Mouse (Mus musculus) limb, embryonic 12.5 days (tissue): ENCODE measurements at regions not wholly inside any gene's neighbourhood (a gene's known extent, or its start where the extent isn't known, plus 50 kb on each side); places are given as distances from the start of the nearest gene placed in this dataset.

ENCODE experiments used
- ATAC-seq: fragments of 200-750 bp; cut with Nextera tagmentation; 2 replicates; pipeline ENCODE4 v1.8.0; 2017; ENCODE audit warnings: low read depth, moderate TSS enrichment; ENCODE audit not compliant: insufficient number of reproducible peaks, insufficient read depth, low FRiP score, low TSS enrichment
- H3K27ac ChIP-seq: fragments of 300-500 bp; sonication (generic); 2 replicates; pipeline ENCODE4 v1.5.1; 2016; ENCODE audit warnings: mild to moderate bottlenecking, moderate library complexity
- H3K27me3 ChIP-seq: fragments of 300-500 bp; sonication (generic); 2 replicates; pipeline ENCODE4 v1.6.1; 2016; ENCODE audit warnings: mild to moderate bottlenecking, moderate library complexity
- H3K36me3 ChIP-seq: fragments of 300-500 bp; sonication (generic); 2 replicates; pipeline ENCODE4 v1.6.1; 2016; ENCODE audit warnings: mild to moderate bottlenecking, moderate library complexity
- H3K4me1 ChIP-seq: fragments of 300-500 bp; sonication (generic); replicated peaks from 2 replicates; pipeline ENCODE4 v1.6.1; 2016
- H3K4me2 ChIP-seq: fragments of 300-500 bp; sonication (generic); 2 replicates; pipeline ENCODE4 v1.6.1; 2016; ENCODE audit warnings: mild to moderate bottlenecking, moderate library complexity
- H3K4me3 ChIP-seq: fragments of 300-500 bp; sonication (generic); replicated peaks from 2 replicates; pipeline ENCODE4 v1.5.1; 2016; ENCODE audit warnings: mild to moderate bottlenecking
- H3K9ac ChIP-seq: fragments of 300-500 bp; sonication (generic); replicated peaks from 2 replicates; pipeline ENCODE4 v1.6.1; 2016; ENCODE audit warnings: mild to moderate bottlenecking, moderate library complexity
- H3K9me3 ChIP-seq: fragments of 300-500 bp; sonication (generic); 2 replicates; pipeline ENCODE4 v1.6.1; 2016; ENCODE audit warnings: mild to moderate bottlenecking, moderate library complexity
- whole genome bisulfite sequencing: fragments of 180-500 bp; shearing (Covaris S2); methylation state at CpG from one replicate; pipeline ENCODE4 v1.1.7; 2016; 5-methylcytosine and 5-hydroxymethylcytosine counted together

DNA sequence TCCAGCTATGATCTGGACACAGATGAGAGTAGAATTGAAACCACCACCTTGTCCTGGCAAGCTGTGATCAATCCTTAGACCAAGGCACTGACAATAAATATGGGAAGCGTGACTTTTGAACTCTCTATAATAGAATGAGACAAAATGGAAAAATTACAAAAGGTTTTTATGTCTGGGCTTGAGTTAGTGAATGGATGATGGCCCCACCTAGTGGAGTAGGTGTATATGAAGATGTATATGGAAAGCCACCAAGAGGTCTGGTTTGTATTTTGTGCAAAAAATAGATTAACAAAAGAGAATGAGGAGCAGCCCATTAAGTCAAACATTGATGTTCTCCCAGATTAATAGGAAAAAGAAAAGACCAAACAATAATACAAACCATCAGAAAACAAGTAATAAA, 172.5 kb downstream of the Tacr3 start:
- Histone ChIP-seq H3K4me3 (no peak overlapping the region), H3K4me2 (no peak overlapping the region), H3K36me3 (no peaks in the 10 kb centered on the region), H3K9ac (no peak overlapping the region), H3K4me1 (no peaks in the 10 kb centered on the region), H3K27me3 (no peaks in the 10 kb centered on the region), H3K27ac (no peak overlapping the region), H3K9me3 (no peaks in the 10 kb centered on the region)
- 83% methylated on average over 1 of the region's 1 CpGs for WGBS
- no peak for ATAC-seq

DNA sequence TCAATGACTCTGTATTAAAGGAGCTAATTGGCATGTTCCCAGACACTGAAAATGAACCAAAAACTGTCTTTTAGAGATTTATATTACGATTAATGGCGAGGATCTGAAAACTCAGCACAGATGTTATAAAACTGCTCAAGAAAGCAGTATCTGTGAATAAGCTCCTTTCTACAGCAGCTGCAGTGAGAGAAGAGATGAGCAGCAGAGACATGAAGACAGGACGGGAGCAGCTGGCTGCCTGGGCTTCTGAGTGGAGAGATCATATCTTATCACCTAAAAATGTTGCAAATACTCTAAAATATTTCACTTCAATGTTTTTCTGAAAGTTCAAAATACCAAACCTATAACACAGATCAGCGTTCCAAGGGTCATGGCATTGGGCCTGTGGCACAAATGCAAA, 187.0 kb downstream of the Tacr3 start:
- H3K9ac ChIP-seq = no peak overlapping the region
- no peak overlapping the region for H3K4me2 ChIP-seq
- no peak overlapping the region for H3K4me3 ChIP-seq
- H3K4me1 ChIP-seq = no peaks in the 10 kb centered on the region
- 86% methylated on average over 4 of the region's 4 CpGs for WGBS
- H3K36me3 ChIP-seq = no peaks in the 10 kb centered on the region
- ATAC-seq = no peak
- H3K9me3 ChIP-seq = no peaks in the 10 kb centered on the region
- no peak overlapping the region for H3K27ac ChIP-seq
- no peaks in the 10 kb centered on the region for H3K27me3 ChIP-seq

DNA sequence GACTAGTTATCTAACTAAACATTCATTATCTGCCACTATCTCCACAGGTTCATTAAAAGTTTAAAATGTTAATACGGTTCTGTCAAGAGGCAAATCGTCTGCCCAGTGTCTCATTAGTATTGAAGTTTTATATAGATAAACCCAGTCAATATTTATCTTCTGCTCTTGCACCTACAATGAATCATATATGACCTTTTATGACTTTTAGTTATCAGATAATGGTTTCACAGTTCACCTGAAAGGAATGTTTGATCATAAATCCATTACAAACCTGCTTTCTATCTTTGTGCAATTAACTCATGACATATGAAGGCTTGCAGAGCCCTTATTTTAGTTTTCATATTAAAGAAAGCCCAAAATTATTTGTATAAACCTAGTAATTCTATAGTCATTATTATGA, 188.0 kb upstream of the Cenpe start:
- H3K4me3 ChIP-seq = no peak overlapping the region
- H3K4me2 ChIP-seq = no peak overlapping the region
- no peak overlapping the region for H3K27ac ChIP-seq
- H3K9me3 ChIP-seq = no peaks in the 10 kb centered on the region
- WGBS = 81% methylated on average over 2 of the region's 2 CpGs
- no peak for ATAC-seq
- no peaks in the 10 kb centered on the region for H3K4me1 ChIP-seq
- H3K36me3 ChIP-seq = no peaks in the 10 kb centered on the region
- H3K27me3 ChIP-seq = no peaks in the 10 kb centered on the region
- no peak overlapping the region for H3K9ac ChIP-seq

DNA sequence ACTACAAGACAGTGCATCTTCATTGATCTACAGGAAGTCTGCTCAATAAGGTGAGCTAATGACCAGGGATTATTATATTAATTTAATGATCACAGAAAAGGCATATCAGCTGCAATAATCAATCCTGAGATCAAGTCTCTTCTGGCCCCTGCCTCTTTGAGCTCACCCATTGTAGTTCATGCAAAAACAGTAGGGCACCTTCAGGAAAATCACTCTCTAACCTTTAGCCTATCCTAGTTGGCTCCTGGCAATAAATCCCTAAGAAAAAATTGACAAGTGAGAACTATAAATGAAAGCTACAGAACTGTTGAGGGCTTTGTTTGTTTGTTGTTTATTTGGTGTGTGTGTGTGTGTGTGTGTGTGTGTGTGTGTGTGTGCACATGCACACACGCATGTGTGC, 187.5 kb upstream of the Cenpe start:
- Histone ChIP-seq H3K27me3 (no peaks in the 10 kb centered on the region), H3K4me2 (no peak overlapping the region), H3K4me1 (no peaks in the 10 kb centered on the region), H3K27ac (no peak overlapping the region), H3K4me3 (no peak overlapping the region), H3K9me3 (no peaks in the 10 kb centered on the region), H3K36me3 (no peaks in the 10 kb centered on the region), H3K9ac (no peak overlapping the region)
- 76% methylated on average over 1 of the region's 1 CpGs for WGBS
- no peak for ATAC-seq

DNA sequence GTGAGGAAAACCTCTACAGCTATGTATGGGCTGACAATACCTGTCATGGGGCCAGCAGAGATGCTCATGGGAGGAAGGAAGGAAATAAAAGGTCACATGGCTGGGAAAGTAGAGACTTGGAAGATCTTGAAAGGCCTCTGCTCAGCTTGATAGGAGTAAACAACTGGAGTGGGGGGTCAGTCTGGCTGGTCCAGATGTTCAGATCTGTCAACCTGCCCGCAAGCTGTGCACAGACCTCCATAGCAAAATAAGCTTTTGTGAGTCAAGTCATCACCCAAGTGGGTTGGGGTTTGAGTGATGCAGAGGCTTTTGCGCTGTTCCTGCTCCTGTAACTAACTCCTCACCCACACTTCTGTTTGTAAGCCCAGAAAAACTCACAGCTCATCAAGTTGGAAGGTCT, 179.9 kb upstream of the Cenpe start:
- Histone ChIP-seq H3K9ac (no peak overlapping the region), H3K4me1 (peaks cover 11% of the 10 kb centered on the region), H3K27me3 (no peaks in the 10 kb centered on the region), H3K36me3 (no peaks in the 10 kb centered on the region), H3K4me2 (no peak overlapping the region), H3K4me3 (no peak overlapping the region), H3K9me3 (no peaks in the 10 kb centered on the region), H3K27ac (no peak overlapping the region)
- 69% methylated on average over 2 of the region's 2 CpGs for WGBS
- ATAC-seq = no peak

DNA sequence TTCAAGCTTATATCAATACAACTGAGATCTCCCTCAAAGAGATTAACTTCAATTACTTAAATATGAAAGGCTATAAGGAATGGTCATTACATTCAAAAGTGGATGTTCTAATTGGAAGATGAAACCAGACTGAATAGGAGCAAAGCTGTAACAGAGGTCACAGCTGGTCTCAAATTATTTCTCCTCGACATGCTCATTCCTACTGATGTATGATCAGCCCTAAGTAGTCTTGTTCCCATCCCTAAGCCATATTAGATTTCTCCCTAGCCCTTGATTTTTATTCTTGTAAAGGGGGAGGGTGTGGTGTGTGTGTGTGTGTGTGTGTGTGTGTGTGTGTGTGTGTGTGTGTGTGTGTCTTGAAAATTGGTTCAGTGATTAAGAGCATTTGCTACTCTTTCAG, 175.0 kb upstream of the Cenpe start:
- ATAC-seq = no peak

DNA sequence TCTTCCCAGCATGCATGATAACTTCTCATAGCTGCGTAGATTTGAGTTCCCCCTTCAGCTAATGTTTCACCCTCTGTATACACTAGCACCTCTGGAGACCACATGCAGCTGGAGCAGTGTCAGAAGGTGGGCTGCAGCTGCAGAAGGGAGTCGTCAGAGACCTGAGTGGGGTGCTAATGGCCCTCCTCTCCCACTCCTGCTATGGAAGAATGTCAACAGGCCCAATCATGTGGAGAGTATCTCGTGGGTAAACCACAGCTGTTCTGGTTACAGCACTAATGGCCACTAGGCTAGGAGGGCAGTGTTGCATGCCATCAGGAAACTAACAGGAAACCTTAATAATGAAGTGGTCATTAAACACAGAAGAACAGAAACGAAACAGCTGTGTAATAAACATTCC, 170.1 kb upstream of the Cenpe start:
- H3K4me2 ChIP-seq = no peak overlapping the region
- peak; percentile 86 for ATAC-seq
- peak overlapping the region; percentile 13; the same call in 1 of the 2 replicates for H3K27ac ChIP-seq
- H3K4me3 ChIP-seq = no peak overlapping the region
- H3K36me3 ChIP-seq = no peaks in the 10 kb centered on the region
- no peak overlapping the region for H3K9ac ChIP-seq
- H3K4me1 ChIP-seq = peaks cover 4% of the 10 kb centered on the region; the same call in 1 of the 2 replicates
- H3K9me3 ChIP-seq = no peaks in the 10 kb centered on the region
- 16% methylated on average over 4 of the region's 4 CpGs for whole genome bisulfite sequencing
- peaks cover 2% of the 10 kb centered on the region; the same call in 1 of the 2 replicates for H3K27me3 ChIP-seq

More for the DNA sequence above, 175.0 kb upstream of the Cenpe start:
- H3K4me1 ChIP-seq = peaks cover 13% of the 10 kb centered on the region
- no peaks in the 10 kb centered on the region for H3K9me3 ChIP-seq
- H3K4me3 ChIP-seq = no peak overlapping the region
- H3K27me3 ChIP-seq = no peaks in the 10 kb centered on the region
- 59% methylated on average over 1 of the region's 1 CpGs for WGBS
- no peak overlapping the region for H3K4me2 ChIP-seq
- no peak overlapping the region for H3K9ac ChIP-seq
- no peak overlapping the region for H3K27ac ChIP-seq
- no peaks in the 10 kb centered on the region for H3K36me3 ChIP-seq

DNA sequence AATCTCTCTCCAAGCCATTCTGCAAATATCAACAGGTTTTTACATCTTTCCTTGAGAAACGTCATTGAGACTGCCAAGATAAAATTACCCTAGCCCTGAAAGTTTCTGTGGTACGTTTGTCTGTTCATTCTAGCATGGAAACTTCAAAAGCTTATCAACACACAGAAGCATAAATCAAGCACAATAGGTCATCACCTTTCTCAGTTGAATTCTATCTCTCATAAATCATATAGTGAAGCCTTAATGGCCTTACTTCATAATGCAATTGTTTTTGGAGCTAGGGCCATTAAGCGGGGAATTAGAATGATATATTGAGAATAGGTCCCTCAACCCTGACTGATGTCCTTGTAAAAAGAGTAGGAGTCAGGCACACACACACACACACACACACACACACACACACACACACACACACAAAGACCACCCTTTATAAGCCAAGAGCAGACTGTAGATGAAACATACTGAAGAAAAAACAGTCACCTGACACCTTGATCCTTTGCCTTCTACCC, 166.5 kb upstream of the Cenpe start:
- 41% methylated on average over 3 of the region's 3 CpGs for WGBS
- Histone ChIP-seq H3K9ac (no peak overlapping the region), H3K4me1 (peaks cover 4% of the 10 kb centered on the region; the same call in 1 of the 2 replicates), H3K27ac (no peak overlapping the region), H3K4me3 (no peak overlapping the region), H3K4me2 (no peak overlapping the region), H3K36me3 (no peaks in the 10 kb centered on the region), H3K9me3 (no peaks in the 10 kb centered on the region), H3K27me3 (peaks cover 2% of the 10 kb centered on the region; the same call in 1 of the 2 replicates)
- no peak for ATAC-seq

DNA sequence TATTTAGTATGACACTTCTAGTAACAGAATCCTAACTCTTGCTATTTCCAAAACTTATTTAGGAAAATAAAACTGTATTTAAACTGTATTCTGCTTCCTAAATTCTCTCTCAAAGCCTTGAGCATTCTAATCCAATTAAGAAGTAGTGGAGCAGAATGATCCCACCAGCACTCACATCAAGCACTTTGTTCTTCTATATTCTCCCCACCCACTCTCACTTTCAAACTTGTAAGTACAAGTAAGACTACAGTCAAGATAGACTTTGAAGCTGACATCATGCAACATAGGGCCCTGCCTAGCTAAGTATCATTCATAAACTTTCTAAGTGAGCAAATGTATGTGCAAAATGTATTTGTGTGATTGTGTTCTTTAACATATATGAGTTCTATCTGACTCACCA, 120.8 kb upstream of the Cenpe start:
- Histone ChIP-seq H3K27ac (no peak overlapping the region), H3K9me3 (0 out of 2 replicates have a peak, but pooled peaks cover 8% of the 10 kb centered on the region), H3K4me3 (no peak overlapping the region), H3K36me3 (no peaks in the 10 kb centered on the region), H3K9ac (no peak overlapping the region), H3K4me2 (no peak overlapping the region), H3K27me3 (no peaks in the 10 kb centered on the region), H3K4me1 (no peaks in the 10 kb centered on the region)
- ATAC-seq = no peak

DNA sequence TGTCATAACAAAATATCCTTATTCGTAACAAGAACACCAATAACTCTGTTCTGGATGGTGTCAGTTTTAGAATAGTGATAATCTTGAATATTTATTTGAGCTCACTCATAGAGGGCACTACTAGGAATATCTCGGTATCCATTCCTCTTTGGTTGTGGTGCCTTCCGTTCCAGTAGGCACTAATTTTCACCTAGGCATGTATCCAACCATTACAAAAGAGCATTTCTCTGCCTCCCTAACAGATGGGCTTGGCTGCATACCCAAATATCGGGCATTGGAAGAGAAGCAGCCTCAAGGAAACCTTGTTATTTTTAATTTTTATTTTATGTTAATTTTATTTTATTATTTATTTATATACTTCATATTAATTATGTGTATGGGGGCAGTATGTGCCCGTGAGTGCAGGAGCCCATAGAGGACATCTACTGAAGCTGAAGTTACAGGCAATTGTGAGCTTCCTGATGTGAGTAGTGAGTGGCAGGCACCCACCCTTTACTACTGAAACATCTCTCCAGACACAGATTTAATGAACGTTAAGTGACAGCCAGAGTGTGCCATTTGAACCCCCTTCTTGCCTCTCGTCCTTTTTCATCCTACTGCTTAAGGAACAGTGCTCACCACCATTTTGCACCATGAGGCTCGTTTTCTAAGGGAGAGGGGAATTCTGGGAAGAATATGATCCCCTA, 111.3 kb upstream of the Cenpe start:
- no peak for ATAC-seq
- Histone ChIP-seq H3K9ac (no peak overlapping the region), H3K9me3 (no peaks in the 10 kb centered on the region), H3K36me3 (no peaks in the 10 kb centered on the region), H3K27ac (no peak overlapping the region), H3K27me3 (no peaks in the 10 kb centered on the region), H3K4me2 (no peak overlapping the region), H3K4me1 (no peaks in the 10 kb centered on the region), H3K4me3 (no peak overlapping the region)
- WGBS = 84% methylated on average over 8 of the region's 8 CpGs
